Mouse (Mus musculus) liver, adult 2 months (tissue): ENCODE results near the gene Rnf169. TPM values are rescaled to one million over a fixed set of nuclear protein-coding genes. Genes with fewer than 3 reads are reported as not detected.

Experiments
- DNase-seq: peaks from one replicate; pipeline ENCODE4 v3.0.0-alpha.2; 2011; ENCODE audit warnings: low read depth, low spot score; ENCODE audit errors: extremely low read depth
- H3K27ac ChIP-seq: fragments of 200-500 bp; replicated peaks from 2 replicates; pipeline ENCODE4 v1.5.1; 2012; ENCODE audit warnings: low read depth, mild to moderate bottlenecking, control low read depth, inconsistent platforms, low read length; ENCODE audit not compliant: insufficient read depth
- H3K27me3 ChIP-seq: fragments of 200-500 bp; 2 replicates; pipeline ENCODE4 v1.6.1; 2012; ENCODE audit warnings: mild to moderate bottlenecking, moderate library complexity, low read length, inconsistent platforms; ENCODE audit not compliant: control insufficient read depth, insufficient read depth
- H3K36me3 ChIP-seq: fragments of 200-500 bp; 2 replicates; pipeline ENCODE4 v1.6.1; 2012; ENCODE audit warnings: low read length, inconsistent platforms; ENCODE audit not compliant: control insufficient read depth, insufficient read depth
- H3K4me1 ChIP-seq: fragments of 200-500 bp; 2 replicates; pipeline ENCODE4 v1.6.1; 2011; ENCODE audit warnings: low read length; ENCODE audit not compliant: control insufficient read depth, insufficient read depth
- H3K4me3 ChIP-seq: fragments of 200-500 bp; 2 replicates; pipeline ENCODE4 v1.5.1; 2011; ENCODE audit warnings: low read depth, mild to moderate bottlenecking, control low read depth, low read length, moderate library complexity; ENCODE audit not compliant: insufficient read depth
- H3K79me2 ChIP-seq: fragments of 200-500 bp; 2 replicates; pipeline ENCODE4 v1.6.1; 2012; ENCODE audit warnings: inconsistent platforms, mild to moderate bottlenecking, low read length, moderate library complexity; ENCODE audit not compliant: control insufficient read depth, insufficient read depth
- H3K9ac ChIP-seq: fragments of 200-500 bp; 2 replicates; pipeline ENCODE4 v1.6.1; 2012; ENCODE audit warnings: low read depth, mild to moderate bottlenecking, control low read depth, inconsistent platforms, low read length
- CTCF ChIP-seq: fragments of 200-500 bp; IDR thresholded peaks from 2 replicates; pipeline ENCODE4 v1.5.1; 2011; ENCODE audit warnings: low read depth, low read length, control low read depth
- POLR2A ChIP-seq: fragments of 200-500 bp; IDR thresholded peaks from 2 replicates; pipeline ENCODE4 v1.6.1; 2011; ENCODE audit warnings: low read length, control low read depth; ENCODE audit not compliant: insufficient read depth; ENCODE audit errors: extremely low read depth
- WGBS: fragments of 180-500 bp; shearing (Covaris S2); methylation state at CpG from one replicate; pipeline ENCODE4 v1.1.7; 2018; 5-methylcytosine and 5-hydroxymethylcytosine counted together
- polyA plus RNA-seq: library from polyadenylated mRNA; depleted of rRNA; stranded (reverse); fragments of >200 nt; gene quantifications from 2 replicates; pipeline ENCODE4 v1.2.3, GENCODE M21; 2012
- total RNA-seq: library from RNA; depleted of rRNA; stranded (reverse); fragments of >200 nt; gene quantifications from 2 replicates; pipeline ENCODE4 v1.2.3, GENCODE M21; 2014

Rnf169 gene
- total and polyA plus RNA-seq, 2 experiments: 5.6 to 27.6 TPM

DNA sequence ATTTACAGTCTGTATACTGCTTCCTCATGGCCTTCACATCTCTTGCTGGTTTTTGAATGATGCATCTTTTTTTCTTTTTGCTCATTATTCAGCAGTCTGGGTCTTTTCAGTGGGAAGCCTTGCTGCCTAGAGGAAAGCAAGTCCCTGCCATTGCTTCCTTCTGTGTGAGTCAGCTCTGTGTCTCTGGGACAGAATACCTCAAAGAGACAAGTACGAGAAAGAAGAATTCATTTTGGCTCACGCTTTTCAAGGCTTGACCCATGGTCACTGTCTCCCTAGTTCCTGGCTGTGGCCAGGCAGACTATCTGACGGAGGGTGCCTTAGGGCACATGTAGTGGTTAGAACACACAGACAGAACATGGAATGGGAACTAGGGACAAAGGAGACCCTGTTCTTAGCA lies 86.3 kb downstream of the Rnf169 start:
- 91% methylated on average over 3 of the region's 3 CpGs for WGBS
- DNase-seq: no peak
- Histone ChIP-seq H3K79me2 (no peaks in the 10 kb centered on the region), H3K9ac (no peak overlapping the region), H3K36me3 (no peaks in the 10 kb centered on the region), H3K27ac (no peak overlapping the region), H3K4me3 (no peak overlapping the region), H3K27me3 (no peaks in the 10 kb centered on the region), H3K4me1 (no peaks in the 10 kb centered on the region)
- TF ChIP-seq POLR2A (no peak), CTCF (no peak)

DNA sequence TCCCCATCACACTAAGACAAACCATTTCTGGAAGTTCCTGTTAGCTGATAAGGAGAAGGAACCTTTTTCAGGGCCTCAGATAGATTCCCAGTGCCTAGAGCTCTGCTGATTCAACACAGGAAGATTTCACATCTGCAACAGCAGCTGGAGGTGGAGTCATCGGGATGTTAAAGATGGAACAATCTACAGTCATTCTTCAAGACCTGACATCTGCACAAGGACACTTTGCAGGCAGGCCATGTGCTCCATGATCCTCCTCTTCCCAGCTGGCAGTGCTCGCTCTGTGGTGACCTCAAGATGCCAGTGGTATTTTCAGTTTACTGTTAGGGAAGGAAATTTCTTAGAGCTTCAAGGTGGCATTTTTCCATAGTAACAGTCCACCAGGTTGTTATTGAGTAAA lies 87.9 kb downstream of the Rnf169 start:
- H3K36me3 ChIP-seq: no peaks in the 10 kb centered on the region
- H3K4me3 ChIP-seq: no peak overlapping the region
- H3K27me3 ChIP-seq: no peaks in the 10 kb centered on the region
- DNase-seq: no peak
- TF ChIP-seq CTCF: no peak
- no peak for TF ChIP-seq POLR2A
- no peak overlapping the region for H3K9ac ChIP-seq
- no peak overlapping the region for H3K27ac ChIP-seq
- 80% methylated on average over 2 of the region's 2 CpGs for WGBS
- H3K79me2 ChIP-seq: no peaks in the 10 kb centered on the region
- no peaks in the 10 kb centered on the region for H3K4me1 ChIP-seq

DNA sequence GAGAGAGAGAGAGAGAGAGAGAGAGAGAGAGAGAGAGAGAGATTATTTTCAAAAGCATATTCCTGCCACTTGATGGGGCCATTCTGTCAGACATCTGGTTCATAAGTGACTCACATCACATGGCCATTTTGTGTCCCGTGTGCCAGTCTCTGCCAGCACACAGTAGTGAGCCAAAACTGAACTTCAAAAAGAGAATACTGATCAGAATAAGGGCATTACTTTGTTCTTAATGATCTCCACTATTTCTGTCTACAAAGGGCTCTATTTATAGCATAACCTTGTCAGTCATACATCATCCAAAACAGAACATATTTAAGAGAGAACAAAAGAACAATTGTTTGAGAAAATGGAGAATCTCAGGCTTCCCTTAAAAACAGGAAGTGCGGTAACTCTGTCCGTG lies 88.8 kb downstream of the Rnf169 start:
- no peaks in the 10 kb centered on the region for H3K36me3 ChIP-seq
- 47% methylated on average over 3 of the region's 3 CpGs for WGBS
- peak; percentile 24 for DNase-seq
- no peaks in the 10 kb centered on the region for H3K27me3 ChIP-seq
- no peak overlapping the region for H3K9ac ChIP-seq
- no peaks in the 10 kb centered on the region for H3K79me2 ChIP-seq
- H3K27ac ChIP-seq: no peak overlapping the region
- H3K4me3 ChIP-seq: no peak overlapping the region
- no peaks in the 10 kb centered on the region for H3K4me1 ChIP-seq
- TF ChIP-seq CTCF: no peak
- TF ChIP-seq POLR2A: no peak

DNA sequence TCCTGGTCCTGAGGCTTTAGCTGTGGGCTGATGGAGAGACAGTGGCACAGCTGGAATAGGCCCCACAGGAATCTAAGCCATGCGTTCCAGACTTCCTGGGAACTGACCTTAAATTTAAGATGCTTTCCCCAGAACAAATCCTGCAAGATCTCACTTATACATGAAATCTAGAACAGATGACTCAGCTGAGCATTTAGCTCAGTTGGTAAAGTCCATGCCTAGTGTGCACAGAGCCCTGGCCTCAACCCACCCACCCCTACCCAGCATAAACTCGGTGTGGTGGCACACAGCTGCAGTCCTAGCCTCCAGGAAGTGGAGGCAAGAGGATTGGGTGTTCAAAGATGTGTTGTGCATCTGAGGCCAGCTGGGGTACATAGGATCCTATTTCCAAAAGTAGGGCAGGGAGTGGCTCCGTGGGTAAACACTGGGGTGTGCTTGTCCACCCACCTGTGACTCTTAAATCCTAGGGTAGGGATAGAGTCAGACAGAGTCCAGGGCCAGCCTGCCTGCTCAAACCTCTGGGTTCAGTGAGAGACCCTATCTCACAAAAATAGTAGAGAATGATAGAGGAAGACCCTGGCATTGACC lies 90.0 kb downstream of the Rnf169 start:
- no peaks in the 10 kb centered on the region for H3K27me3 ChIP-seq
- H3K79me2 ChIP-seq: no peaks in the 10 kb centered on the region
- no peak for DNase-seq
- no peak overlapping the region for H3K9ac ChIP-seq
- no peaks in the 10 kb centered on the region for H3K36me3 ChIP-seq
- TF ChIP-seq POLR2A (no peak), CTCF (no peak)
- 77% methylated on average over 3 of the region's 3 CpGs for WGBS
- no peak overlapping the region for H3K4me3 ChIP-seq
- H3K27ac ChIP-seq: no peak overlapping the region
- H3K4me1 ChIP-seq: no peaks in the 10 kb centered on the region

DNA sequence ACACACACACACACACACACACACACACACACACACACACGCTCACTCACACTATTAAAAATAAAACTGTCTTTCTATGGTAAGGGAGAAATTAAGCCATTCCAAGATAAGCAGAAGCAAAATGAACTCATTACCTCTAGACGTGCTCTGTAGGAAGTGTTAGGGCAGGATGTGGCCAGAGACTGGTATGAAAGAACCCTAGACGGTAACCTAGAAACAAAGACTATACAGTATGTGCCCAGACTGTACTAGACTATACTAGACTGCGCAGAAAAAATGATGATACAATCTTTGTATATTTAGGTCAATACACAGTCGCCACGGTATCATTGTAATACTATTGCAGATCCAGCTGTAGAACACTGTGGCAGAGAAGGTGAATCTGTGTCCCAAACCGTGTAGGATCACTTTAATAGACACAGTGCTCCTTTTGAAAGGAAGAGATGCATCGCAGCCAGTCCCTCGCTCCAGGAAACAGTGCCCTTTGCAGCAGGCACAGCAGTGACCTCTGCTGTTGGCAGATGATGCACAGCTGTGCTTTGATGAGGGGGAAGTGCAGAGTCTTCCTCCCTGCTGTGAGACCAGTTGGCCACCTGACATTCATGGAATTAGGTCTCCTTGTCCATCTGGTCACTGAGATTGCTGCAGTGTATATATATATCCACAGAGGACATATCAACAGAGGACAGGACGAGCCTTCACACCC lies 90.9 kb downstream of the Rnf169 start:
- DNase-seq: no peak
- H3K27ac ChIP-seq: no peak overlapping the region
- H3K9ac ChIP-seq: no peak overlapping the region
- TF ChIP-seq CTCF (peak; percentile 48), POLR2A (no peak)
- H3K4me3 ChIP-seq: no peak overlapping the region
- no peaks in the 10 kb centered on the region for H3K4me1 ChIP-seq
- 55% methylated on average over 10 of the region's 10 CpGs for WGBS
- no peaks in the 10 kb centered on the region for H3K36me3 ChIP-seq
- no peaks in the 10 kb centered on the region for H3K27me3 ChIP-seq
- H3K79me2 ChIP-seq: no peaks in the 10 kb centered on the region

DNA sequence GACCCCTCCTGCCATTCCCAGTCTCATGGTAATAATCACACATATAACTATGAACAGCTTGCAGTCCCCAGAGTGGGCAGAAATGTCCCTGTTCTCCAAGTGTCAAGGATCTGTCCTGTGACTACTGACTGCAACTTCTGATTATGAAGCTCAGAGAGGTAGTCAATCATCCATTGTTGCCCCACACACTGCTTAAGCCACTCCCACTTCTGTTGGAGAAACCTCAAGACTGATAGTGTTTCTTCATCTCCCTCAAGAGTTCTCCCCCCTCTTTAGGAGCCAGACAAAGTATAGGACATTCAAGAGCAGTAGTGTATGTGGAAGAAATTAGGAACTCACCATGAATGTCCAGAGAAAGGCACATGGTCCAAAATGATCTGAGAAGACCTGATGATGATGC lies 92.5 kb downstream of the Rnf169 start:
- H3K79me2 ChIP-seq: no peaks in the 10 kb centered on the region
- H3K27ac ChIP-seq: no peak overlapping the region
- TF ChIP-seq CTCF (no peak), POLR2A (no peak)
- H3K9ac ChIP-seq: no peak overlapping the region
- DNase-seq: no peak
- H3K27me3 ChIP-seq: no peaks in the 10 kb centered on the region
- no peak overlapping the region for H3K4me3 ChIP-seq
- H3K36me3 ChIP-seq: no peaks in the 10 kb centered on the region
- H3K4me1 ChIP-seq: no peaks in the 10 kb centered on the region
